Mouse (Mus musculus): Measurements from ENCODE around the gene Gm13290. TPM values are rescaled to one million over a fixed set of nuclear protein-coding genes. Genes with fewer than 3 reads are reported as not detected.
A peak's percentile ranks its signal among the peaks of the same experiment; 100 is the strongest.
"Not testable (repeated sequence)": the region's sequence is repeated elsewhere in the genome, so short reads cannot be mapped to it uniquely, and the experiment has no call there.

Gene Gm13290
- polyA plus RNA-seq, 1 experiment from 2014 or later, result 0.55 TPM

DNA sequence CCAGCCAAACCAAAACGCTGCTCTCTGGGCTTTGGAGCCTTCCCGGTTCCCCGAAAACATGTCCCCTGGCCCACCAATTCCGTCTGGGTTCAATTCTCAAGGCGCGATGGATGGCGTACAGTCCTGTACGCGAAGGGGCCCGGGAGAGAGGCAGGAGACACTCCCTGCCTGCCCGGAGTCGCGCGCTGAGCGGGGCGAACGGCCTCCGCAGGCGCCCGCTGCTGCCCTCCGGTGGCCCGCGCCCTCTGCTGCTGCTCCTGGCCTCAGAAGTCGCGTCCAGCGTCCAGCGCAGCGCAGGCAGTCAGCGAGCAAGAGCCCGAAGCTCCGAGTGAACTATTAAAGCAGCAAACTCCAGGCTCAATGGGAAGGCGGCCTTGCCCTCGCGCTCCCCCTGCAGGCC lies 32.1 kb downstream of the Gm13290 start:
- not testable (repeated sequence) for DNase-seq (ENCODE audit: low spot score); H3K9ac ChIP-seq (ENCODE audit: low read length); H3K27ac ChIP-seq (replicated peaks); H3K27me3 ChIP-seq (ENCODE audit: control insufficient read depth, insufficient read depth, low read length); H3K9me3 ChIP-seq (ENCODE audit: control insufficient read depth, low read length); H3K4me2 ChIP-seq (replicated peaks; ENCODE audit: low read depth); H3K4me1 ChIP-seq (replicated peaks; ENCODE audit: control insufficient read depth, insufficient read depth); ATAC-seq (ENCODE audit: low FRiP score, low TSS enrichment); H3K4me3 ChIP-seq (ENCODE audit: low read depth, low read length); H3K36me3 ChIP-seq (ENCODE audit: control insufficient read depth, insufficient read depth, low read length)
- WGBS, result 3% methylated on average over 6 of the region's 34 CpGs
- peak; percentile 46 for TF ChIP-seq CTCF (IDR thresholded peaks at IDR 0.05; ENCODE audit: low read depth)

DNA sequence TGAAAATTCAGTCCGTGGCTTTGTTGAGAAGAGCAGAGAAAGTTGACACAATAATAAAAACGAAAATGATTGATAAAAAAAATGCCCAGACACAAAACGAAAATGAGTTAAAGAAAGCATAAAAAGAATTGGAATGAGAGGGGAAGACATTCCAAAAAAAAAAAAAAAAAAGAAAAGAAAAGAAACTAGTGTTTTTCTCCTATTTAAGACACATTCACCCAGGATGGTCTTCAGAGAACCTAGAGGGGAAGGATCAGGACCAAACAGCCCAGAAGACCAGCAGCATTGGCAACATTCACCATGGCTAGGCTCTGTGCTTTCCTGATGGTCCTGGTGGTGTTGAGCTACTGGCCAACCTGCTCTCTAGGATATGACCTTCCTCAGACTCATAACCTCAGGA lies 42.3 kb downstream of the Gm13290 start, which contains the start of gene Ifna7:
Gene Ifna7, plus strand, starts transcription at position 301 of the 400 bp plus-strand sequence.
- no peak within 1 kb of the TSS for H3K27ac ChIP-seq (replicated peaks)
- H3K4me2 ChIP-seq (replicated peaks; ENCODE audit: low read depth), result no peak within 1 kb of the TSS
- H3K9ac ChIP-seq (ENCODE audit: low read length), result no peak within 1 kb of the TSS
- ATAC-seq (ENCODE audit: low FRiP score, low TSS enrichment) (no peak), DNase-seq (ENCODE audit: low spot score) (no peak)
- no peak for TF ChIP-seq CTCF (IDR thresholded peaks at IDR 0.05; ENCODE audit: low read depth)
- TF ChIP-seq EP300 (optimal IDR thresholded peaks at IDR 0.05), result no peak
- H3K4me1 ChIP-seq (replicated peaks; ENCODE audit: control insufficient read depth, insufficient read depth), result no peaks in the 10 kb centered on the region
- no peaks in the 10 kb centered on the region for H3K36me3 ChIP-seq (ENCODE audit: control insufficient read depth, insufficient read depth, low read length)
- no peak within 1 kb of the TSS for H3K4me3 ChIP-seq (ENCODE audit: low read depth, low read length)
- no peaks in the 10 kb centered on the region for H3K9me3 ChIP-seq (ENCODE audit: control insufficient read depth, low read length)
- no peaks in the 10 kb centered on the region for H3K27me3 ChIP-seq (ENCODE audit: control insufficient read depth, insufficient read depth, low read length)
- 54% methylated on average over 3 of the region's 3 CpGs for WGBS

- H3K4me1 ChIP-seq (replicated peaks; ENCODE audit: control insufficient read depth, insufficient read depth), result no peaks in the 10 kb centered on the region
- DNase-seq (ENCODE audit: low spot score), result no peak
- TF ChIP-seq CTCF (IDR thresholded peaks at IDR 0.05; ENCODE audit: low read depth) (no peak), EP300 (optimal IDR thresholded peaks at IDR 0.05) (no peak)
- H3K9me3 ChIP-seq (ENCODE audit: control insufficient read depth, low read length), result no peaks in the 10 kb centered on the region
- H3K9ac ChIP-seq (ENCODE audit: low read length), result no peak within 1 kb of the TSS
- no peak within 1 kb of the TSS for H3K4me3 ChIP-seq (ENCODE audit: low read depth, low read length)
- no peaks in the 10 kb centered on the region for H3K27me3 ChIP-seq (ENCODE audit: control insufficient read depth, insufficient read depth, low read length)
- H3K27ac ChIP-seq (replicated peaks), result no peak within 1 kb of the TSS
- no peaks in the 10 kb centered on the region for H3K36me3 ChIP-seq (ENCODE audit: control insufficient read depth, insufficient read depth, low read length)
- 100% methylated on average over 1 of the region's 1 CpGs for WGBS
- H3K4me2 ChIP-seq (replicated peaks; ENCODE audit: low read depth), result no peak within 1 kb of the TSS
- no peak for ATAC-seq (ENCODE audit: low FRiP score, low TSS enrichment)
These were observed 46.0 kb downstream of the Gm13290 start, which contains the start of gene Ifna11 for GRCm38 (mm10) chr4:88819659-88820058. Gene Ifna11, plus strand, starts transcription at chr4:88819959.

DNA sequence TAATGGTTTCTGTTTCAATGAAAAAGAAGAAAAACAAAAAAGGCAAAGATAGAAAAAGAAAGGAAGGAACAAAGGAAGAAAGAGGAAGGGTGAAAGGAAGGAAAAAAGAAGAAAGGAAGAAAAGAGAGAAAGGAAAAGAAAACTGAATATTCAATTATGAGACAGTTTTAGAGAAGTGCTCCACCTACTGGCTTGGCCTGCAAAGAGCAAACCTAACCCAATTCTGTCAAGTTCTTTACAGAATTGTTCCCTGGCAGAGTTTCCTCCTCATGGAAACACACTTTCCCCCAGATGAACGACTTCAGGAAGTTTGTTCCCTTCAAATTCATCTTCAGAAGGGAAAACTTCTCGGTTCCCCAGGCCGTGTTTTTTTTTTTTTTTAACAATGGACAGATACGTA lies 49.4 kb downstream of the Gm13290 start:
- TF ChIP-seq EP300 (optimal IDR thresholded peaks at IDR 0.05) (no peak), CTCF (IDR thresholded peaks at IDR 0.05; ENCODE audit: low read depth) (peak; percentile 71)
- 21% methylated on average over 4 of the region's 4 CpGs for WGBS

More for the DNA sequence above, 49.4 kb downstream of the Gm13290 start:
- Histone ChIP-seq H3K27ac (replicated peaks) (no peak overlapping the region), H3K9ac (ENCODE audit: low read length) (no peak overlapping the region), H3K4me3 (ENCODE audit: low read depth, low read length) (no peak overlapping the region), H3K4me1 (replicated peaks; ENCODE audit: control insufficient read depth, insufficient read depth) (no peaks in the 10 kb centered on the region), H3K4me2 (replicated peaks; ENCODE audit: low read depth) (no peak overlapping the region), H3K9me3 (ENCODE audit: control insufficient read depth, low read length) (no peaks in the 10 kb centered on the region), H3K27me3 (ENCODE audit: control insufficient read depth, insufficient read depth, low read length) (no peaks in the 10 kb centered on the region), H3K36me3 (ENCODE audit: control insufficient read depth, insufficient read depth, low read length) (no peaks in the 10 kb centered on the region)
- ATAC-seq (ENCODE audit: low FRiP score, low TSS enrichment), result no peak
- DNase-seq (ENCODE audit: low spot score), result no peak

Other genes with a start within 250 kb of the Gm13290 start
- not detected in 2 replicates for gene Ifna15, start 215.6 kb upstream of the Gm13290 start, polyA plus RNA-seq (2015; fragmentation: Nextera tagmentation; extraction: Ambion mirVana)
- gene Ifna14, start 202.0 kb upstream of the Gm13290 start, polyA plus RNA-seq (2015; fragmentation: Nextera tagmentation; extraction: Ambion mirVana), result not detected in 2 replicates
- not detected in 2 replicates for gene Ifna9, start 181.4 kb upstream of the Gm13290 start, polyA plus RNA-seq (2015; fragmentation: Nextera tagmentation; extraction: Ambion mirVana)
- not detected in 2 replicates for gene Ifna12, start 170.5 kb upstream of the Gm13290 start, polyA plus RNA-seq (2015; fragmentation: Nextera tagmentation; extraction: Ambion mirVana)
- gene C87499, start 139.4 kb upstream of the Gm13290 start, polyA plus RNA-seq (2015; fragmentation: Nextera tagmentation; extraction: Ambion mirVana), result not detected in 2 replicates
- not detected in 2 replicates for gene Ifna13, start 129.4 kb upstream of the Gm13290 start, polyA plus RNA-seq (2015; fragmentation: Nextera tagmentation; extraction: Ambion mirVana)
- gene Ifna16, start 96.9 kb upstream of the Gm13290 start, polyA plus RNA-seq (2015; fragmentation: Nextera tagmentation; extraction: Ambion mirVana), result not detected in 2 replicates
- not detected in 2 replicates for gene Ifna2, start 89.9 kb upstream of the Gm13290 start, polyA plus RNA-seq (2015; fragmentation: Nextera tagmentation; extraction: Ambion mirVana)
- not detected in 2 replicates for gene Ifnab, start 82.5 kb upstream of the Gm13290 start, polyA plus RNA-seq (2015; fragmentation: Nextera tagmentation; extraction: Ambion mirVana)
- gene Gm26566, start 52.0 kb upstream of the Gm13290 start, polyA plus RNA-seq (2015; fragmentation: Nextera tagmentation; extraction: Ambion mirVana), result 0.19 and 0.51 TPM in 2 replicates
- gene Klhl9, start 51.4 kb upstream of the Gm13290 start, polyA plus RNA-seq (2015; fragmentation: Nextera tagmentation; extraction: Ambion mirVana), result 39.8 and 40.6 TPM in 2 replicates
- gene Gm13271, start 19.0 kb upstream of the Gm13290 start, polyA plus RNA-seq (2015; fragmentation: Nextera tagmentation; extraction: Ambion mirVana), result not detected in 2 replicates
- gene Gm13283, start 13.7 kb upstream of the Gm13290 start, polyA plus RNA-seq (2015; fragmentation: Nextera tagmentation; extraction: Ambion mirVana), result 0.21 and 0.24 TPM in 2 replicates
- not detected in 2 replicates for gene Gm13289, start 3.1 kb downstream of the Gm13290 start, polyA plus RNA-seq (2015; fragmentation: Nextera tagmentation; extraction: Ambion mirVana)
- not detected in 2 replicates for gene Gm13272, start 6.0 kb downstream of the Gm13290 start, polyA plus RNA-seq (2015; fragmentation: Nextera tagmentation; extraction: Ambion mirVana)
- 0.25 and 0.47 TPM in 2 replicates for gene Ifnz, start 8.3 kb downstream of the Gm13290 start, polyA plus RNA-seq (2015; fragmentation: Nextera tagmentation; extraction: Ambion mirVana)
- gene Gm13276, start 11.9 kb downstream of the Gm13290 start, polyA plus RNA-seq (2015; fragmentation: Nextera tagmentation; extraction: Ambion mirVana), result 0.45 TPM in 1 of 2 replicates, not detected in the other
- not detected in 2 replicates for gene Gm13277, start 14.8 kb downstream of the Gm13290 start, polyA plus RNA-seq (2015; fragmentation: Nextera tagmentation; extraction: Ambion mirVana)
- gene Gm13278, start 17.7 kb downstream of the Gm13290 start, polyA plus RNA-seq (2015; fragmentation: Nextera tagmentation; extraction: Ambion mirVana), result not detected in 2 replicates
- gene Gm13275, start 20.7 kb downstream of the Gm13290 start, polyA plus RNA-seq (2015; fragmentation: Nextera tagmentation; extraction: Ambion mirVana), result not detected in 2 replicates
- not detected in 2 replicates for gene Gm13279, start 23.6 kb downstream of the Gm13290 start, polyA plus RNA-seq (2015; fragmentation: Nextera tagmentation; extraction: Ambion mirVana)
- gene Gm13285, start 25.8 kb downstream of the Gm13290 start, polyA plus RNA-seq (2015; fragmentation: Nextera tagmentation; extraction: Ambion mirVana), result 0.92 and 1.3 TPM in 2 replicates
- not detected in 2 replicates for gene Gm13287, start 29.4 kb downstream of the Gm13290 start, polyA plus RNA-seq (2015; fragmentation: Nextera tagmentation; extraction: Ambion mirVana)
- gene Gm13288, start 31.7 kb downstream of the Gm13290 start, polyA plus RNA-seq (2015; fragmentation: Nextera tagmentation; extraction: Ambion mirVana), result not detected in 2 replicates
- gene Ifna7, start 42.4 kb downstream of the Gm13290 start, polyA plus RNA-seq (2015; fragmentation: Nextera tagmentation; extraction: Ambion mirVana), result not detected in 2 replicates
- not detected in 2 replicates for gene Ifna11, start 46.1 kb downstream of the Gm13290 start, polyA plus RNA-seq (2015; fragmentation: Nextera tagmentation; extraction: Ambion mirVana)
- not detected in 2 replicates for gene Ifna6, start 53.6 kb downstream of the Gm13290 start, polyA plus RNA-seq (2015; fragmentation: Nextera tagmentation; extraction: Ambion mirVana)
- not detected in 2 replicates for gene Ifna5, start 61.7 kb downstream of the Gm13290 start, polyA plus RNA-seq (2015; fragmentation: Nextera tagmentation; extraction: Ambion mirVana)
- gene Ifna4, start 68.0 kb downstream of the Gm13290 start, polyA plus RNA-seq (2015; fragmentation: Nextera tagmentation; extraction: Ambion mirVana), result not detected in 2 replicates
- gene Ifna1, start 76.3 kb downstream of the Gm13290 start, polyA plus RNA-seq (2015; fragmentation: Nextera tagmentation; extraction: Ambion mirVana), result not detected in 2 replicates
- 0.85 and 1.1 TPM in 2 replicates for gene Ifne, start 106.4 kb downstream of the Gm13290 start, polyA plus RNA-seq (2015; fragmentation: Nextera tagmentation; extraction: Ambion mirVana)